Mouse (Mus musculus) WW6 (cell line): Measurements from ENCODE around the gene Zbtb16.

ENCODE experiments used
- DNase-seq: peaks from one replicate; pipeline ENCODE4 v3.0.0-alpha.2; 2013; ENCODE audit warnings: low read depth, low spot score

Gene Zbtb16

GRCm38 (mm10) chr9:48707824-48708229 lies 128.2 kb downstream of the Zbtb16 start:
- no peak for DNase-seq

GRCm38 (mm10) chr9:48707134-48707823 lies 128.7 kb downstream of the Zbtb16 start:
- no peak for DNase-seq

GRCm38 (mm10) chr9:48701296-48701695 lies 134.7 kb downstream of the Zbtb16 start:
- DNase-seq: no peak

GRCm38 (mm10) chr9:48700871-48701270 lies 135.2 kb downstream of the Zbtb16 start:
- DNase-seq: no peak

GRCm38 (mm10) chr9:48697470-48697815 lies 138.6 kb downstream of the Zbtb16 start:
- DNase-seq: no peak

GRCm38 (mm10) chr9:48696731-48697469 lies 139.1 kb downstream of the Zbtb16 start:
- DNase-seq: no peak

- DNase-seq: no peak
These were observed 139.7 kb downstream of the Zbtb16 start for GRCm38 (mm10) chr9:48696330-48696729.

- DNase-seq: no peak
These were observed 140.2 kb downstream of the Zbtb16 start for GRCm38 (mm10) chr9:48695796-48696195.

- DNase-seq: no peak
These were observed 141.4 kb downstream of the Zbtb16 start for GRCm38 (mm10) chr9:48694616-48695061.

- DNase-seq: no peak
These were observed 142.3 kb downstream of the Zbtb16 start for GRCm38 (mm10) chr9:48693696-48694095.

- no peak for DNase-seq
These were observed 146.4 kb downstream of the Zbtb16 start for GRCm38 (mm10) chr9:48689718-48689980.

GRCm38 (mm10) chr9:48688859-48689717 lies 146.9 kb downstream of the Zbtb16 start:
- DNase-seq: no peak

- no peak for DNase-seq
These were observed 148.1 kb downstream of the Zbtb16 start for GRCm38 (mm10) chr9:48687891-48688290.

GRCm38 (mm10) chr9:48685721-48686120 lies 150.3 kb downstream of the Zbtb16 start:
- DNase-seq: no peak

GRCm38 (mm10) chr9:48684144-48684543 lies 151.9 kb downstream of the Zbtb16 start:
- no peak for DNase-seq

GRCm38 (mm10) chr9:48681193-48681592 lies 154.8 kb downstream of the Zbtb16 start:
- DNase-seq: no peak

- no peak for DNase-seq
These were observed 157.3 kb downstream of the Zbtb16 start for GRCm38 (mm10) chr9:48678426-48679358.

- no peak for DNase-seq
These were observed 160.8 kb downstream of the Zbtb16 start for GRCm38 (mm10) chr9:48675151-48675790.

GRCm38 (mm10) chr9:48674359-48675015 lies 161.5 kb downstream of the Zbtb16 start:
- no peak for DNase-seq

- DNase-seq: no peak
These were observed 162.2 kb downstream of the Zbtb16 start for GRCm38 (mm10) chr9:48673804-48674203.
